Mouse (Mus musculus) layer of hippocampus, postnatal 36 days (tissue): ENCODE data around the gene Sf1. TPM values are rescaled to one million over a fixed set of nuclear protein-coding genes. Genes with fewer than 3 reads are reported as not detected.
A peak's percentile ranks its signal among the peaks of the same experiment; 100 is the strongest.

ENCODE experiments used
- DNase-seq, 2 experiments: peaks; one replicate each; pipeline ENCODE4 v3.0.0; 2022
- total RNA-seq, 2 experiments: library from RNA; stranded (reverse); gene quantifications; 2 replicates each; pipeline ENCODE4 v1.2.3; 2021

Sf1 gene
- 100 to 1,000 TPM; 188 to 222 TPM for total RNA-seq

DNA sequence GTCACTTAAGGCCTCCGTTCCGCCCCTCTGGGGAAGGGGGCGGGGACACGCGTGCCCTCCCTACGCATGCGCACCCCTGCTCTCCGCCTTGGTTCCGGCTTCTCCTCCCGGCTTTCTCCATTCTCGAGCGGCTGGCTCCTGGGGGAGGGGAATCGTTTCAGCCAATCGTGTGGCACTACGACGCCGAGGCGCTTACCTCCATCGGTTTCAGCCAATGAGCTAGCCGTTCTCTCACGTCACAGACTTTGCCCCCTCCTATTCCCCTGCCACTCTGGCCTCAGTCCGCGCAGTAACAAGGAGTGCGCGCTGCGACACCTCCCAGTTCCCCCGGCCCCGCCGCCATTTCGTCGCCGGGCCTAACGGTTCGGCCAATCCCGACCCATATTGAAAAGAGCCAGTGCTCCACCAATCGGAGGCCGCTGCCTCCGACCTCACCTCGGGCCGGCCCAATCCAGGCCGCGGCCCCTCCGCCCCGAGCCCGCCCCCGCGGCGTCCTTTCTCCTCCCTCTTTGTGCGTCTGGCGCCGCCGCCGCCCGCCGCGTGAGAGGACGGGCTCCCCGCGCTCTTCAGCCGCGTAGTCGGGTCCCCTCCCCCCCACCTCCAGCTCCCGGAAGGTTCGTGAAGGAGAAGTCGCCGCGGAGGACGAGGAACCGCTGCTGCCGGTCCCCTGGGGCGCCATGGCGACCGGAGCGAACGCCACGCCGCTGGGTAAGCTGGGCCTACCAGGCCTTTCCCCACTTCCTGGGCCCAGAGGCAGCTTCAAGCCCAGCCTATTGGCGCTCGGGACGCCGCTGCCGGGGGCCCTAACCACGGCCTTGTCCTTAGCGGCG, at the start of gene Sf1:
Gene Sf1, plus strand, starts transcription at position 280 of the 830 bp plus-strand sequence.
- DNase-seq: peak; percentile 100

DNA sequence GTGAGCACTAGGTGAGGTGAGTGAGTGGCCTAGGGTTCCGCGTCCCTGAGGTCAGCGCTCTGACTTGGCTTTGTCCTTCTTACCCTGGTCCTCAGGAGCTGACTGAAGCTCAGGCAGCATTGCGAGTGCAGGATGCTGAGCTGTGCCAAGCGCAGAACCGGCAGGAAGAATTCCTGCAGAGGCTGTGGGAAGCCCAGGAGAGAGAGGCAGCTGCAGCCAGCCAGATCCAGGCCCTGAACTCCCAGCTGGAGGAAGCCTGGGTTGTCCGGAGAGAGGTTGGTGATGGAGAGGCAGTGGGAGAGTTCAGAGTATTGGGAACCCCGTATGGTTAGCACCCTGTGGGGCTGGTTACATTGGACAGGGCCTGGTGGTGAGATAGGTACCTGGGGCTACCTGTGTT, 49.7 kb upstream of the Sf1 start:
- DNase-seq: no peak

DNA sequence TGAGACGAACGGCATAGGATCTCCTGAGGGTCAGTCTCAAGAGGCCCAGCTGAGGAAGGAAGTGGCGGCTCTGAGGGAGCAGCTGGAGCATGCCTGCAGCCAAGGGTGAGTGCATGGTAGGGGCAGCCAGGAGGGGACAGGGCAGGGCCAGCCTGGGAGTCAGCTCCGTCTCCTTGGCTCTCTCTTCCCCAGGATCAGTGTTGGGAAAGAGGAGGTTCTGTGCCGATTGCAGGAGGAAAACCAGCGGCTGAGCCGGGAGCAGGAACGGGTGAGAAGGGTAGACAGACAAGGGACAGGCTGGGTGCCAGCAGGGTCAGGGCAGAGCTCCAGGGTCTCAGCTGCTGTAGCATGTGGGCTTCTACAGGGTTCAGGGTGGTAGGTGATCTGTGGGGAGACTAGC, 49.0 kb upstream of the Sf1 start:
- no peak for DNase-seq

DNA sequence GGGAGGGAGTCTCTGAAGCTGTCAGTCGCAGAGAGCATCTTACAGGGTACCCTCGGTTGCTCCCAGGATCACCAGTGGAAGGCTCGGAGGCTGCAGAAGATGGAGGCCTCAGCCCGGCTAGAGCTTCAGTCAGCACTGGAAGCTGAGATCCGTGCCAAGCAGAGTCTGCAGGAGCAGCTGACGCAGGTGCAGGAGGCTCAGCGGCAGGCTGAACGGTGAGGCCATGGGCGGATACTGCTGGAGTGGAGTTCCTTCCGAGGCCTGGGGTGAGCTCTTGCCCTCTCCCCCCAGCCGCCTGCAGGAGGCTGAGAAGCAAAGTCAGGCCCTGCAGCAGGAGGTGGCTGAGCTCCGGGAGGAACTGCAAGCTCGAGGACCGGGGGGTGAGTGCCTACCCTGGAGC, 47.9 kb upstream of the Sf1 start:
- no peak for DNase-seq

DNA sequence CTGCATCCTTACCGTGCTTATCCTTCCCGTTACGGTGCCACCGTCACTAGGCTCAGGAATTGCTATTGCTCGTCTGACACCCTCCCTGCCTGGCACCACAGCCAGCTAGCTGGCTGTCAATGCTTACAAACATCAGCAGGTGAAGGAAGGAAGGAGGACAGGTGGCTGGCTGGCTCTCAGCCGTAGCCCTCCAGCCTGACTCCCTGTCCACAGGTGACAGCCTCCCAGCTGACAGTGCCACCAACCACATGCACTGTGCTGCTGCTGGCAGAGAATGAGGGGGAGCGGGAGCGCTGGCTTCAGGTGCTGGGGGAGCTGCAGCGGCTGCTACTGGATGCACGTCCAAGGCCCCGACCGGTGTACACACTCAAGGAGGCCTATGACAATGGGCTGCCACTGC, 45.3 kb upstream of the Sf1 start:
- DNase-seq: no peak

DNA sequence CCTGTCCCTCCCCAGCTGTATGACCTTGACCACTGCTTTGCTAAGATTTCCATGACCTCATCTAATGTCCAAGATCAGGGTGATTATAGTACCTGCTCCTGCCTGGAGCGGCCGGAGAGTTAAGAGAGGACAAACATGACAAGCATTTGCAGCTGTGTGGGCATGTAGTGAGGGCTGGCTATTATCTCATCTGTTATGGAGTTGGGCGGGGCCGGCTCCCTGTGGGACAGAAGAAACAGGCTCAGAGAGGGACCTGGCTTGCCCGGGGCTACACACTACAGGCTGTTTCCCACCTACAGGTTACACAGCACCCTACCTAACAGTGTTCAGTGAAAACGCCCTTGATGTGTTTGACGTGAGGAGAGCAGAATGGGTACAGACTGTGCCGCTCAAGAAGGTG, 42.1 kb upstream of the Sf1 start:
- DNase-seq: no peak

DNA sequence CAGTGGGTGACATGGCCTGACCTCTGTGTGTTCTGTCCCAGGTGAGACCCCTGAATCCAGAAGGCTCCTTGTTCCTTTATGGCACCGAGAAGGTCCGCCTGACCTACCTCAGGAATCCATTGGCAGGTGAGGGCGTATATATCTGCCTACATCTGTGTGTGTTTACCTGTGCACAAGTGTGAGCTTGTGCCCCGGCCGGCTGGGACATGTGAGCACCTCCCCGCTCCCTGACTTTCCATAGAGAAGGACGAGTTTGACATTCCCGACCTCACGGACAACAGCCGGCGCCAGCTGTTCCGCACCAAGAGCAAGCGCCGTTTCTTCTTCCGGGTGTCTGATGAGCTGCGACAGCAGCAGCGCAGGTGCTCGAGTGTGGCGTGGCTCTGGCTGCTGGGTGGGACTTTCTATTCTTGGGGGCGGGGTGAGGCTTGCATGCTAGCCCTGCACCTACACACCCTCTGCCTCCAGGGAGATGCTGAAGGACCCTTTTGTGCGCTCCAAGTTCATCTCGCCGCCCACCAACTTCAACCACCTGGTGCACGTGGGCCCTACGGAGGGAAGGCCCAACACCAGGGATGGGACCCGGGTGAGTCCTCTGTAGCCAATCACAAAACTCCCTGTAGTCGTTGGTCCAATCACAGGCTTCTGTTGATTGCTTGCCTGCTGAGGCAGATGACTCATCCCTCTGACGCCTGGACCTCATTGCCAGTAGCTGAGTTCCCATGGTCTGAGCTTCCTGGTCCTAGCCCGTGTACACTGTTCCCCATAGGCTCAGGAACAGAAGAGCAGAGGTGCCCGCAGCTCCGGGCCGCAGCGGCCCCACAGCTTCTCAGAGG, 41.5 kb upstream of the Sf1 start:
- DNase-seq: no peak

DNA sequence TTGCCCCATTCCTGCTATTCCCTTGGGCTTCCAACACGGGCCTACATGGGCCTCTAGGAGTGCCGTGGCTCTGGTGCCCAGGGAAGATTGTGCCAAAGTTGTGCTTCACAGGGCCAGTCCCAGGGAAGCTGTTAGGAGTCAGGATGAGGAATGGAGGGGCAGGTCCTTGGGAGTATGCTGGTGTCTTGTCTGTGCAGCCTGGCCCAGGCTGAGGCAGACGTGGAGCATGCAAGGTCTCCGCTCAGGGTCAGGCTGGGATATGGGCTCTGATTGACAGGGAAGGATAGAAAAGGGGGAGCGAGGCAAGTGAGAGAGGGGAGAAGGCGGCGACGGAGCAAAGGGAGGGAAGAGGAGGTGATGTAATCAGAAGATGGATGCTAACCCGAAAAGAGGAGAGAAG, 38.7 kb upstream of the Sf1 start:
- DNase-seq: no peak

DNA sequence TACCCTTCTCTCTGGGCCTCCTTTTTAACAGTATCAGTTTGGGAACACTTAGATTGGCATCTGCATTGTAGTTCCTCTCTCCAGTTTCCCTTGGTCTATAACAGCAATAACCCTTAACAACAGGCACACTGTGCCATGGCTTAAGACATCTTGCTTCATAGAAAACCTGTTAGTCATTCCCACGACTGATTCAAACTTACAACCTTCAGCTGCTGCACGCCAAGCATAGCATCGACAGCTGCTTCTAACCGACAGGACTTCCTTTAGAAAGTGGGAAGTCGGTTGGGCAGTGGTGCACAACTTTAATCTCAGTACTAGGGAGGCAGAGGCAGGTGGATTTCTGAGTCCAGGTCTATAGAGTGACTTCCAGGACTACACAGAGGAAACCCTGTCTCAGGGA, 32.3 kb upstream of the Sf1 start:
- DNase-seq: no peak

DNA sequence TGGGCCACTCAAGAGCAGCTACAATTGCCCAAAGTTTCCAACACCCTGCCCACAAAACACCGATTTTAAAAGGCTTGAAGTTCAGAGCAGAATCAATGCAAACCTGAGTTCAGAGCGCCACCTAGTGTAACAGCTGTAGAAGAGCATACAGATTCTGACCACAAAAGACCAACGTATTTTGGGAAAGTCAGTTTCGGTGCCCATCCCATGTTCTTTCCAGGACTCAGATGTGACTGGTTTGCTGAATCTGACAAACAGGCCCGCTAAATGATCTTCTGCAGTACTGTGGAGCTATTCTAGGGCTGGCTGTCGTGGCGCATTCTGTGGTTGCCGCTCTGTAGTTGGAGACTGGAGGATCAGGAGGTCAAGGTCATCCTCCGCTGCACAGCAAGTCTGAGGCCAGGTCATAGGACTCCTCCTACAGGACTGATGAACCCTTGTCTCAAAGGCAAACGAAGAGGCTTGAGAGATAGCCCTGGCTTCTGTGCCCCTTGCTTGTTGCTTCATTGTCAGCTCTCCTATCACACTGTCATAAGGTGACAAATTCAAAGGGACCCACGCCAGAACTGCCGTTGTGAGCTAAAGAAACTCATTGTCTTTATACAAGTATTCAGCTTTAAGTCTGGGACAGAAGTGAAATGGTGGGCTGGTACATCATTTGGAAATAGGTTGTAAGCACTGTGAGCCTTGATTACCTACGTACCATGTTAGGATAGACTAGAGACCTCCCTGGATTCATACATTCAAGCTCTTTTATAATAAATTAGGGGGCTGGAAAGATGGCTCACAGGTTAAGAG, 31.6 kb upstream of the Sf1 start:
- DNase-seq: peak in 1 of 2 experiments; percentile 61

DNA sequence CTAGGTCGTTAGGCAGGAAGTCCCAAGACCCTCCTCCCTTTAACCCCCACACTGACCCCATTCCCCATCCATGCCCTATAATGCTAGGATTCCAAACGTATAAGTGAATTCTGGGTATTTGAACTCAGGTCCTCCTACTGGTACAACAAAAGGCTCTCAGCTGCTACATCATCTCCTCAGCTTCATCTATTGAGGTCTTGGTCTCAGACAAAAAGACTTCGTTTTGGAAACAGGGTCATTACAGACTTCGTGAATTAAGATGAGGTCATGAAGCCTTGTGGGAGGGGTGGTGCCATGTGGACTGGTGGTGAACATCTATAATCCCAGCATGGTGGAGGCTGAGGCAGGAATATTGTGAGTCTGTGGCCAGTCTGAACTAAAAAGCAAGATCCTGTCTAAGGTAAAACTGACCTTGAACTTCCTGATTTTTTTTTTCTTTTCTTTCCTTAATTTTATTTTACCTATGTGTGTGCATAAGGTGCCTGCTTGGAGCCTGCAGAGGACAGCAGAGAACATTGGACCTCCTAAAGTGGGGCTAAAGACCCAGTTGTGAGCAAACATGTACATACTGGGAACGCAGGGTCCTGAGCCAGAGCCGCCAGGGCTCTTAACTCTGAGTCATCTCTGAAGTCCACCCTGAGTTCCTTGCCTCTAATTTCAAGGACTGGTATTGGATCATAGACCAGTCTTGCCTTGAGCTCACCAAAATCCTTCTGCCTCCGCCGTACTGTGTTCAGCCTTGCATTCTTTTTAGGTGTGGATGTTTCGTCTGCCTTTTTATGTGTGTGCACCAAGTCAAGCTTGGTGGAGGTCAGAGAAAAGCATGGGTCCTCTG, 29.5 kb upstream of the Sf1 start:
- DNase-seq: no peak

DNA sequence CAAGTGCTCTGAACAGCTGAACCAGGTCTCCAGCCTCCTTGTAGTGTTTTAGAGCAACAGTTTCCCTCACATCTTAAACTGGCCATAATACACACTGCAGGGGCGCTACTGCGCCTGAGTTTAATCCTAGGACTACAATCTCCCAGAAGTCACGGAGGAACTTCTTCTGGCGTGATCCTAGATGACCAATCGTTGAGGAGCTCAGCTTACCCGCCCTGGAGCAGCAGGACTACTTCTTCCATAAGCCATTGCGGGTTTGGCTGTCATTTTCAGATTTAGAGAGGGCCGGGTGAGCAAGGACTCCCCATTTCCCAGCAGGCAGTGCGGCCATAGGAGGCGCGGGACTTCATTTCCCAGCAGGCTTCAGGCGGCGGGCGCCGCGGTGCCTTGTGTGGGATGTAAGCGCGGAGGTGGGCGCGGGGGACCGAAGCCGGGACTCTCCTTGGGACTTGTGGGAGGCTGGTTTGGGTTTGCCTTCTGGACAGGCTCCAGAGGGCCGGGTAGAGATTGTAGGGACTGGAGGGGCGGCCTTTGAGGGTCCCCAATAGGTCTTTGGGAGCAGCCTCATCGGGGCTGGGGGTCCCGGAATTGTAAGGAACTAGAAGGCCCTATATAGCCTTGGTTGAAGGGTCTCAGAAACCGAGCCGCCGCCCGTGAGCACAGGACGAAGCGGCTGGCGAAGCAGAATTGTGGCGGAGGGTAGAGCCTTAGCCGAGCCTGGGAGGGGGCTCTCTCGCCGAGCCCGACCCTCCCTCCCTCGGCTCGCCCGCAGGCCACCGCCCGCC, 28.6 kb upstream of the Sf1 start, which contains the start of gene Men1:
Gene Men1, plus strand, starts transcription at position 307 of the 785 bp plus-strand sequence.
- DNase-seq: peak; percentile 95 to 96

DNA sequence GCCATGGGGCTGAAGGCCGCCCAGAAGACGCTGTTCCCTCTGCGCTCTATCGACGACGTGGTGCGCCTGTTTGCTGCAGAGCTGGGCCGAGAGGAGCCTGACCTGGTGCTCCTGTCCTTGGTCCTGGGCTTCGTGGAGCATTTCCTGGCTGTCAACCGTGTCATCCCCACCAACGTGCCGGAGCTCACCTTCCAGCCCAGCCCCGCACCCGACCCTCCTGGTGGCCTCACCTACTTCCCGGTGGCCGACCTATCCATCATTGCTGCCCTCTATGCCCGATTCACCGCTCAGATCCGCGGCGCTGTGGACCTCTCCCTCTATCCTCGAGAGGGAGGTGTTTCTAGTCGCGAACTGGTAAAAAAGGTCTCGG, 28.0 kb upstream of the Sf1 start:
- DNase-seq: no peak

DNA sequence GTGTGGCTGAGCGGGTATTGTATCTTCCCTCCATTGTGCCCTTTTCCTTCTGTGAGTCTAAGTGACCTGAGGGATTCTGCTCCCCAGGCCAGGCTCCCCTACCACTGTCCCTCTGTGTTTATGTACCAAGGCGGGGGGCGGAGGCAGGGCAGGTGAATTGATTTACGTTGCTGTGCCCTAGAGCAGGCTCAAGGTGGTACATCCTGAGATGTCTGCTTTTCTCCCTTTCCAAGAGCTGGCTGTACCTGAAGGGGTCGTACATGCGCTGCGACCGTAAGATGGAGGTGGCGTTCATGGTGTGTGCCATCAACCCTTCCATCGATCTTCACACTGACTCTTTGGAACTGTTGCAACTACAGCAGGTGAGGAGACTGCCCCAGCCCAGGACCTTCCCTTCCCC, 26.6 kb upstream of the Sf1 start:
- DNase-seq: no peak

DNA sequence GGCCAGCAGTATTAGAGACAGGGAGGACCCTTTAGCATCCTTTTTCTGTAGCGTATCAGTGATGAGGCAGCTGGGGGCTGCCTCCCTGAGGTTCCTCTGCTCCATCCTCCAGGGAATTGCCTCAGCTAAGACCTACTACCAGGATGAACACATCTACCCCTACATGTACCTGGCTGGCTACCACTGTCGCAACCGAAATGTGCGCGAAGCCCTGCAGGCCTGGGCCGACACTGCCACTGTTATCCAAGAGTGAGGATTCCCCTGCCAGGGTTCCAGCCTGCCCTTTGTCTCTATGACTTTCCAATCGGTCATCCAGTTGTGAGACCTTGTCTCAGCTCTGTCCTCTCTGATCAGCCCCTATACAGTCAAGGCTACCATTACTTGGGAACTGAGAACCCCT, 25.3 kb upstream of the Sf1 start:
- no peak for DNase-seq

DNA sequence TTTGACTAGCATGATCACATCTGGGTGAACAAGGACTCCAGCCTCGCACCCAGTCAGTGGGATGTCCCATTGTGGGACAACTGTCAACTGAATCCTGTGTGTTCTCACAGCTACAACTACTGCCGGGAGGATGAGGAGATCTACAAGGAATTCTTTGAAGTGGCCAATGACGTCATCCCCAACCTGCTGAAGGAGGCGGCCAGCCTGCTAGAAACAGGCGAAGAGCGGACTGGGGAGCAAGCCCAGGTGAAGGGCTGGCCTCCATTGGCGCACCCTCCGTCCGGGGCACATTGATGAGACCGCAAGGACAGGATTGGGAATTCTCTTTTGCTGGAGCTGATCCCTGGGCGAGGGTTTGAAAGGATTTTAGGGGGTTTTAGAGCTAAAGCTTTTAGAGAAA, 24.8 kb upstream of the Sf1 start:
- no peak for DNase-seq

DNA sequence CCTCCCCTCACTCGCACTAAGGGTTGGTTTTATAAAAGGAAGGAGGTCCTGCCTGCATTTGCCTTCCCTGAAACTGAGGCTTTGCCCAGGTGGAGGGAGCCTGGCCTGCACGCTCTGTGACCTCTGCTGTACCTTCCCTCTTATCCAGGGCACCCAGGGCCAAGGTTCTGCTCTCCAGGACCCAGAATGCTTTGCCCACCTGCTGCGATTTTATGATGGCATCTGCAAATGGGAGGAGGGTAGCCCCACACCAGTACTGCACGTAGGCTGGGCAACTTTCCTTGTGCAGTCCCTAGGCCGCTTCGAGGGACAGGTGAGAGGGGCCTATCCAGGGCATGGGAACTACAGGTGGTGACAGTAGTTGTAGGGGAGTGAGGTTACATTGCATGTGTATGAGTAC, 24.3 kb upstream of the Sf1 start:
- no peak for DNase-seq

DNA sequence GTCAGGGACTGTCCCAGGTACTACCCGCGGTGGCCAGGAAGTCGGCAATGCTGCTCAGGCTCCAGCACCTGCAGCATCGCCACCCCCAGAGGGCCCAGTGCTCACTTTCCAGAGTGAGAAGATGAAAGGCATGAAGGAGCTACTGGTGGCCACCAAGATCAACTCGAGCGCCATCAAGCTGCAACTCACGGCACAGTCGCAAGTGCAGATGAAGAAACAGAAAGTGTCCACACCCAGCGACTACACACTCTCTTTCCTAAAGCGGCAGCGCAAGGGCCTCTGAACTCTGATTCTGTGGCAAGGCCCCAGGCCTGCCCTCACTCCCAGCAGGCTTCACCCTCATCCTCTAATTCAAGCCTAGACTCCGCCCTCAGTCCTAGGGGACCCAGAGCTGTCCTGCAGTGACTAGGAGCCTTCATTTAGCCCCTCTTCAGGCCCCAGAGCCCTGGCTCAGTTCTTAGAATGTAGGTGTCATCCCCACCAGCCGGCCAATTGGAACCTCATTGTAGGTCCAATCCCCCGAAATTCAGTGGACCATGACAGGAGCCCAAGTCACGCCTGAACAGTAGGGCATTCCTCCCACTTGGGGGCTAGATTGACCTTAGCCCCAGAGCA, 23.5 kb upstream of the Sf1 start:
- DNase-seq: no peak

DNA sequence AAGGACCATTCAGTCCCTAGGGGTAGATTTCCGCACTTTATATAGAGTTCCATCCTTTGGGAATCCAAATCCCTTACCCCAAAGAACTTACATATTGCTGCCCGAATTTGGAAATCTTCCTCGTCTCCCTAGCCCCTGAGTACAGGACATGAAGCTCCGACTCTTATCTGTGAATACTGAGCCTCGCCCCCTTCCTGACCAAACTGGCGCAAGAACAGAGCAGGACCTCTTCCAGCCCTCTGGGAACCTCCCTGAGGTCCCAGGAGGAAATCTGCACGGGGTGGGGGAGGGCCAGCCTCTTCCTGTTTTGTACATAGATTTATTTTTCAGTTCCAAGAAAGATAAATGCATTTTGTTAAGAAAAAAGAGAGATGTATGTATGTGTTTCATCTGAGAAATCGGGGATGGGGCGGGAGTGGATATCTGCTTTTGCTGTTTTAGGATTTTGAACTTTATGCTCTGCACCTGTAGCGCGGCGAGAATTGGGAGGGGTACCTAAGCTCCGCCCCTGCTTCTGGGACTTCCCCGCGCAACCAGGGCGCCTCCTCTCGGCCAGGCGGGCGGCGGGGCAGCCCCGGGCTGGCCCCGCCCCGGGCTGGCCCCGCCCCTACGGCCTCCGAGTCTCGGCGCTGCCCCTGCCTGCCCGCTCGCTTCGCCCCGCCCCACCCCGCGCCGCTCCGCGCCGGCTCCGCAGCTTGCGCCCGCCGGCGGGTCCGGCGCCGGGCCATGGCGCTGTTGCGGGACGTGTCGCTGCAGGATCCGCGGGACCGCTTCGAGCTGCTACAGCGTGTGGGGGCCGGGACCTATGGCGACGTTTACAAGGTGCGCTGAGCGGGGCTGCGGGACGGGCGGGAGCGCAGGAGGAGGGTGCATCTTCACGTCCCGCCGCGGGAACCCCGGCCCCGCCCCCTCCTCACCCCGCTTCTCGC, 22.7 kb upstream of the Sf1 start, which contains the start of gene Map4k2:
Gene Map4k2, plus strand, starts transcription at position 612 of the 929 bp plus-strand sequence.
- peak; percentile 69 to 78 for DNase-seq
